Mouse (Mus musculus): ENCODE data around the gene Pkhd1. TPM values are rescaled to one million over a fixed set of nuclear protein-coding genes. Genes with fewer than 3 reads are reported as not detected.

Pkhd1 gene
- polyA plus RNA-seq, 1 experiment = not detected

- Histone ChIP-seq H3K4me3 (ENCODE audit: insufficient read depth, low read length) (no peak overlapping the region), H3K4me1 (ENCODE audit: control insufficient read depth, insufficient read depth, low read length) (no peaks in the 10 kb centered on the region), H3K27ac (ENCODE audit: insufficient read depth, low read length) (no peak overlapping the region)
- TF ChIP-seq POLR2A (IDR thresholded peaks at IDR 0.05; ENCODE audit: low read depth, low read length) (no peak), CTCF (IDR thresholded peaks at IDR 0.05; ENCODE audit: borderline replicate concordance, insufficient read depth, low read length) (no peak)
These were observed 306.9 kb downstream of the Pkhd1 start for GRCm38 (mm10) chr1:20310925-20311324.

- no peak overlapping the region for H3K27ac ChIP-seq (ENCODE audit: insufficient read depth, low read length)
- no peak overlapping the region for H3K4me3 ChIP-seq (ENCODE audit: insufficient read depth, low read length)
- no peak for TF ChIP-seq CTCF (IDR thresholded peaks at IDR 0.05; ENCODE audit: borderline replicate concordance, insufficient read depth, low read length)
- TF ChIP-seq POLR2A (IDR thresholded peaks at IDR 0.05; ENCODE audit: low read depth, low read length) = no peak
- H3K4me1 ChIP-seq (ENCODE audit: control insufficient read depth, insufficient read depth, low read length) = no peaks in the 10 kb centered on the region
These were observed 311.7 kb downstream of the Pkhd1 start for GRCm38 (mm10) chr1:20306116-20306515.

GRCm38 (mm10) chr1:20302943-20303578 lies 314.8 kb downstream of the Pkhd1 start:
- no peak overlapping the region for H3K27ac ChIP-seq (ENCODE audit: insufficient read depth, low read length)
- H3K4me3 ChIP-seq (ENCODE audit: insufficient read depth, low read length) = no peak overlapping the region
- no peak for TF ChIP-seq POLR2A (IDR thresholded peaks at IDR 0.05; ENCODE audit: low read depth, low read length)
- no peak for TF ChIP-seq CTCF (IDR thresholded peaks at IDR 0.05; ENCODE audit: borderline replicate concordance, insufficient read depth, low read length)
- no peaks in the 10 kb centered on the region for H3K4me1 ChIP-seq (ENCODE audit: control insufficient read depth, insufficient read depth, low read length)

- no peaks in the 10 kb centered on the region for H3K4me1 ChIP-seq (ENCODE audit: control insufficient read depth, insufficient read depth, low read length)
- no peak overlapping the region for H3K4me3 ChIP-seq (ENCODE audit: insufficient read depth, low read length)
- no peak for TF ChIP-seq POLR2A (IDR thresholded peaks at IDR 0.05; ENCODE audit: low read depth, low read length)
- TF ChIP-seq CTCF (IDR thresholded peaks at IDR 0.05; ENCODE audit: borderline replicate concordance, insufficient read depth, low read length) = no peak
- H3K27ac ChIP-seq (ENCODE audit: insufficient read depth, low read length) = no peak overlapping the region
These were observed 315.5 kb downstream of the Pkhd1 start for GRCm38 (mm10) chr1:20302187-20302942.

GRCm38 (mm10) chr1:20301631-20302030 lies 316.2 kb downstream of the Pkhd1 start:
- Histone ChIP-seq H3K4me1 (ENCODE audit: control insufficient read depth, insufficient read depth, low read length) (no peaks in the 10 kb centered on the region), H3K27ac (ENCODE audit: insufficient read depth, low read length) (no peak overlapping the region), H3K4me3 (ENCODE audit: insufficient read depth, low read length) (no peak overlapping the region)
- no peak for TF ChIP-seq POLR2A (IDR thresholded peaks at IDR 0.05; ENCODE audit: low read depth, low read length)
- no peak for TF ChIP-seq CTCF (IDR thresholded peaks at IDR 0.05; ENCODE audit: borderline replicate concordance, insufficient read depth, low read length)

- no peaks in the 10 kb centered on the region for H3K4me1 ChIP-seq (ENCODE audit: control insufficient read depth, insufficient read depth, low read length)
- H3K4me3 ChIP-seq (ENCODE audit: insufficient read depth, low read length) = no peak overlapping the region
- TF ChIP-seq POLR2A (IDR thresholded peaks at IDR 0.05; ENCODE audit: low read depth, low read length) = no peak
- TF ChIP-seq CTCF (IDR thresholded peaks at IDR 0.05; ENCODE audit: borderline replicate concordance, insufficient read depth, low read length) = no peak
- H3K27ac ChIP-seq (ENCODE audit: insufficient read depth, low read length) = no peak overlapping the region
These were observed 329.2 kb downstream of the Pkhd1 start for GRCm38 (mm10) chr1:20288696-20289095.

GRCm38 (mm10) chr1:20260403-20260802 lies 357.5 kb downstream of the Pkhd1 start:
- Histone ChIP-seq H3K4me1 (ENCODE audit: control insufficient read depth, insufficient read depth, low read length) (no peaks in the 10 kb centered on the region), H3K4me3 (ENCODE audit: insufficient read depth, low read length) (no peak overlapping the region), H3K27ac (ENCODE audit: insufficient read depth, low read length) (no peak overlapping the region)
- no peak for TF ChIP-seq CTCF (IDR thresholded peaks at IDR 0.05; ENCODE audit: borderline replicate concordance, insufficient read depth, low read length)
- no peak for TF ChIP-seq POLR2A (IDR thresholded peaks at IDR 0.05; ENCODE audit: low read depth, low read length)

GRCm38 (mm10) chr1:20248169-20248568 lies 369.7 kb downstream of the Pkhd1 start:
- Histone ChIP-seq H3K4me3 (ENCODE audit: insufficient read depth, low read length) (no peak overlapping the region), H3K27ac (ENCODE audit: insufficient read depth, low read length) (no peak overlapping the region; the same call in 1 of the 2 replicates), H3K4me1 (ENCODE audit: control insufficient read depth, insufficient read depth, low read length) (peaks cover 2% of the 10 kb centered on the region; the same call in 1 of the 2 replicates)
- TF ChIP-seq POLR2A (IDR thresholded peaks at IDR 0.05; ENCODE audit: low read depth, low read length) = no peak
- no peak for TF ChIP-seq CTCF (IDR thresholded peaks at IDR 0.05; ENCODE audit: borderline replicate concordance, insufficient read depth, low read length)

GRCm38 (mm10) chr1:20216681-20217080 lies 401.2 kb downstream of the Pkhd1 start:
- H3K27ac ChIP-seq (ENCODE audit: insufficient read depth, low read length) = no peak overlapping the region
- H3K4me1 ChIP-seq (ENCODE audit: control insufficient read depth, insufficient read depth, low read length) = no peaks in the 10 kb centered on the region
- TF ChIP-seq CTCF (IDR thresholded peaks at IDR 0.05; ENCODE audit: borderline replicate concordance, insufficient read depth, low read length) (no peak), POLR2A (IDR thresholded peaks at IDR 0.05; ENCODE audit: low read depth, low read length) (no peak)

GRCm38 (mm10) chr1:20190444-20190843 lies 427.4 kb downstream of the Pkhd1 start:
- no peak overlapping the region for H3K4me3 ChIP-seq (ENCODE audit: insufficient read depth, low read length)
- TF ChIP-seq POLR2A (IDR thresholded peaks at IDR 0.05; ENCODE audit: low read depth, low read length) (no peak), CTCF (IDR thresholded peaks at IDR 0.05; ENCODE audit: borderline replicate concordance, insufficient read depth, low read length) (no peak)
- no peak overlapping the region for H3K27ac ChIP-seq (ENCODE audit: insufficient read depth, low read length)
- H3K4me1 ChIP-seq (ENCODE audit: control insufficient read depth, insufficient read depth, low read length) = no peaks in the 10 kb centered on the region

More at GRCm38 (mm10) chr1:20216681-20217080, 401.2 kb downstream of the Pkhd1 start:
- no peak overlapping the region for H3K4me3 ChIP-seq (ENCODE audit: insufficient read depth, low read length)
